Mouse (Mus musculus) forebrain, embryonic 12.5 days (tissue): Measurements from ENCODE around the gene Dsp. TPM values are rescaled to one million over a fixed set of nuclear protein-coding genes. Genes with fewer than 3 reads are reported as not detected.

ENCODE experiments used
- ATAC-seq: fragments of 200-750 bp; cut with Nextera tagmentation; 2 replicates; pipeline ENCODE4 v1.8.0; 2017; ENCODE audit warnings: moderate TSS enrichment; ENCODE audit not compliant: low FRiP score
- H3K27ac ChIP-seq: fragments of 300-500 bp; sonication (generic); 2 replicates; pipeline ENCODE4 v1.5.1; 2016; ENCODE audit warnings: mild to moderate bottlenecking
- H3K27me3 ChIP-seq: fragments of 300-500 bp; sonication (generic); 2 replicates; pipeline ENCODE4 v1.6.1; 2016; ENCODE audit warnings: mild to moderate bottlenecking
- H3K36me3 ChIP-seq: fragments of 300-500 bp; sonication (generic); replicated peaks from 2 replicates; pipeline ENCODE4 v1.6.1; 2016; ENCODE audit warnings: mild to moderate bottlenecking
- H3K4me1 ChIP-seq: fragments of 300-500 bp; sonication (generic); 2 replicates; pipeline ENCODE4 v1.6.1; 2016
- H3K4me2 ChIP-seq: fragments of 300-500 bp; sonication (generic); 2 replicates; pipeline ENCODE4 v1.6.1; 2016; ENCODE audit warnings: mild to moderate bottlenecking, moderate library complexity
- H3K4me3 ChIP-seq: fragments of 300-500 bp; sonication (generic); replicated peaks from 2 replicates; pipeline ENCODE4 v1.5.1; 2016; ENCODE audit warnings: mild to moderate bottlenecking
- H3K9ac ChIP-seq: fragments of 300-500 bp; sonication (generic); 2 replicates; pipeline ENCODE4 v1.6.1; 2016; ENCODE audit warnings: mild to moderate bottlenecking
- H3K9me3 ChIP-seq: fragments of 300-500 bp; sonication (generic); 2 replicates; pipeline ENCODE4 v1.6.1; 2016
- WGBS: fragments of 180-500 bp; shearing (Covaris S2); methylation state at CpG from one replicate; pipeline ENCODE4 v1.1.7; 2016; 5-methylcytosine and 5-hydroxymethylcytosine counted together
- polyA plus RNA-seq: library from polyadenylated mRNA; unstranded; fragments of >200 nt; fragmentation: Nextera tagmentation; extraction: Ambion mirVana; gene quantifications from 2 replicates; pipeline ENCODE4 v1.2.1, GENCODE M21; 2016

Dsp gene
- polyA plus RNA-seq: 0.64 and 1.1 TPM in 2 replicates

GRCm38 (mm10) chr13:38151069-38151588 lies at the start of gene Dsp:
Dsp (plus strand) TSS chr13:38151294.
- no peak within 1 kb of the TSS for H3K27ac ChIP-seq
- WGBS: under 1% methylated on average over 44 of the region's 58 CpGs
- H3K4me3 ChIP-seq: peak within 1 kb of the TSS; percentile 45
- peak within 1 kb of the TSS; percentile 33 for H3K9ac ChIP-seq
- peaks cover 71% of the 10 kb centered on the region for H3K27me3 ChIP-seq
- H3K4me2 ChIP-seq: peak within 1 kb of the TSS; percentile 67
- peak; percentile 76 for ATAC-seq
- peaks cover 24% of the 10 kb centered on the region for H3K4me1 ChIP-seq
- no peaks in the 10 kb centered on the region for H3K36me3 ChIP-seq
- H3K9me3 ChIP-seq: no peaks in the 10 kb centered on the region

GRCm38 (mm10) chr13:38103406-38103805 lies 47.7 kb upstream of the Dsp start:
- Histone ChIP-seq H3K36me3 (no peaks in the 10 kb centered on the region), H3K27me3 (no peaks in the 10 kb centered on the region), H3K9ac (no peak overlapping the region), H3K27ac (no peak overlapping the region), H3K9me3 (no peaks in the 10 kb centered on the region), H3K4me2 (no peak overlapping the region), H3K4me1 (no peaks in the 10 kb centered on the region), H3K4me3 (no peak overlapping the region)
- ATAC-seq: no peak
- WGBS: 83% methylated on average over 4 of the region's 4 CpGs

- Histone ChIP-seq H3K9ac (no peak overlapping the region), H3K27me3 (no peaks in the 10 kb centered on the region), H3K4me2 (no peak overlapping the region), H3K9me3 (no peaks in the 10 kb centered on the region), H3K27ac (no peak overlapping the region), H3K36me3 (no peaks in the 10 kb centered on the region), H3K4me3 (no peak overlapping the region), H3K4me1 (no peaks in the 10 kb centered on the region)
- no peak for ATAC-seq
- WGBS: 93% methylated on average over 10 of the region's 10 CpGs
Observed at GRCm38 (mm10) chr13:38104501-38104900, 46.6 kb upstream of the Dsp start.

- H3K36me3 ChIP-seq: no peaks in the 10 kb centered on the region
- WGBS: 73% methylated on average over 9 of the region's 9 CpGs
- H3K4me2 ChIP-seq: no peak overlapping the region
- H3K4me1 ChIP-seq: no peaks in the 10 kb centered on the region
- H3K9ac ChIP-seq: no peak overlapping the region
- ATAC-seq: no peak
- no peaks in the 10 kb centered on the region for H3K27me3 ChIP-seq
- H3K27ac ChIP-seq: no peak overlapping the region
- H3K9me3 ChIP-seq: no peaks in the 10 kb centered on the region
- H3K4me3 ChIP-seq: no peak overlapping the region
Observed at GRCm38 (mm10) chr13:38109081-38109480, 42.0 kb upstream of the Dsp start.

GRCm38 (mm10) chr13:38122321-38122720 lies 28.8 kb upstream of the Dsp start:
- WGBS: 91% methylated on average over 9 of the region's 9 CpGs
- H3K4me3 ChIP-seq: no peak overlapping the region
- ATAC-seq: no peak
- H3K36me3 ChIP-seq: no peaks in the 10 kb centered on the region
- no peak overlapping the region for H3K27ac ChIP-seq
- H3K4me2 ChIP-seq: no peak overlapping the region
- no peaks in the 10 kb centered on the region for H3K9me3 ChIP-seq
- H3K27me3 ChIP-seq: no peaks in the 10 kb centered on the region
- no peaks in the 10 kb centered on the region for H3K4me1 ChIP-seq
- no peak overlapping the region for H3K9ac ChIP-seq

GRCm38 (mm10) chr13:38123666-38124065 lies 27.4 kb upstream of the Dsp start:
- Histone ChIP-seq H3K4me2 (no peak overlapping the region), H3K4me1 (no peaks in the 10 kb centered on the region), H3K27me3 (no peaks in the 10 kb centered on the region), H3K27ac (no peak overlapping the region), H3K36me3 (no peaks in the 10 kb centered on the region), H3K9ac (no peak overlapping the region), H3K9me3 (no peaks in the 10 kb centered on the region), H3K4me3 (no peak overlapping the region)
- ATAC-seq: no peak
- 79% methylated on average over 4 of the region's 4 CpGs for WGBS

- Histone ChIP-seq H3K27ac (no peak overlapping the region), H3K9me3 (no peaks in the 10 kb centered on the region), H3K36me3 (no peaks in the 10 kb centered on the region), H3K4me2 (no peak overlapping the region), H3K9ac (no peak overlapping the region), H3K4me1 (no peaks in the 10 kb centered on the region), H3K4me3 (no peak overlapping the region), H3K27me3 (no peaks in the 10 kb centered on the region)
- no peak for ATAC-seq
- WGBS: 90% methylated on average over 3 of the region's 3 CpGs
Observed at GRCm38 (mm10) chr13:38127683-38128082, 23.4 kb upstream of the Dsp start.

GRCm38 (mm10) chr13:38128246-38128645 lies 22.8 kb upstream of the Dsp start:
- 77% methylated on average over 3 of the region's 3 CpGs for WGBS
- H3K4me3 ChIP-seq: no peak overlapping the region
- no peaks in the 10 kb centered on the region for H3K9me3 ChIP-seq
- no peaks in the 10 kb centered on the region for H3K4me1 ChIP-seq
- H3K4me2 ChIP-seq: no peak overlapping the region
- H3K36me3 ChIP-seq: no peaks in the 10 kb centered on the region
- H3K27ac ChIP-seq: no peak overlapping the region
- no peak for ATAC-seq
- no peak overlapping the region for H3K9ac ChIP-seq
- H3K27me3 ChIP-seq: no peaks in the 10 kb centered on the region

- 82% methylated on average over 2 of the region's 2 CpGs for WGBS
- no peak overlapping the region for H3K9ac ChIP-seq
- no peaks in the 10 kb centered on the region for H3K9me3 ChIP-seq
- ATAC-seq: no peak
- H3K4me2 ChIP-seq: no peak overlapping the region
- no peaks in the 10 kb centered on the region for H3K4me1 ChIP-seq
- no peaks in the 10 kb centered on the region for H3K36me3 ChIP-seq
- H3K27me3 ChIP-seq: no peaks in the 10 kb centered on the region
- no peak overlapping the region for H3K27ac ChIP-seq
- H3K4me3 ChIP-seq: no peak overlapping the region
Observed at GRCm38 (mm10) chr13:38129492-38129891, 21.6 kb upstream of the Dsp start.

GRCm38 (mm10) chr13:38130116-38130515 lies 21.0 kb upstream of the Dsp start:
- no peak overlapping the region for H3K27ac ChIP-seq

GRCm38 (mm10) chr13:38133016-38133528 lies 18.0 kb upstream of the Dsp start:
- Histone ChIP-seq H3K9ac (no peak overlapping the region), H3K27ac (no peak overlapping the region), H3K9me3 (no peaks in the 10 kb centered on the region), H3K27me3 (no peaks in the 10 kb centered on the region), H3K4me1 (no peaks in the 10 kb centered on the region), H3K36me3 (no peaks in the 10 kb centered on the region), H3K4me3 (no peak overlapping the region), H3K4me2 (no peak overlapping the region)
- ATAC-seq: no peak
- 42% methylated on average over 7 of the region's 7 CpGs for WGBS

More at GRCm38 (mm10) chr13:38130116-38130515, 21.0 kb upstream of the Dsp start:
- Histone ChIP-seq H3K9me3 (no peaks in the 10 kb centered on the region), H3K4me2 (no peak overlapping the region), H3K9ac (no peak overlapping the region), H3K36me3 (no peaks in the 10 kb centered on the region), H3K4me3 (no peak overlapping the region), H3K4me1 (no peaks in the 10 kb centered on the region), H3K27me3 (no peaks in the 10 kb centered on the region)
- no peak for ATAC-seq
- 85% methylated on average over 9 of the region's 9 CpGs for WGBS

- no peaks in the 10 kb centered on the region; the same call in none of the 2 replicates for H3K4me1 ChIP-seq
- WGBS: 65% methylated on average over 1 of the region's 1 CpGs
- no peak overlapping the region for H3K4me2 ChIP-seq
- H3K27ac ChIP-seq: no peak overlapping the region
- peaks cover 8% of the 10 kb centered on the region; the same call in 1 of the 2 replicates for H3K27me3 ChIP-seq
- H3K9me3 ChIP-seq: no peaks in the 10 kb centered on the region
- no peaks in the 10 kb centered on the region for H3K36me3 ChIP-seq
- H3K4me3 ChIP-seq: no peak overlapping the region
- no peak overlapping the region for H3K9ac ChIP-seq
- ATAC-seq: no peak
Observed at GRCm38 (mm10) chr13:38140521-38140920, 10.6 kb upstream of the Dsp start.

GRCm38 (mm10) chr13:38144962-38145713 lies 6.0 kb upstream of the Dsp start:
- Histone ChIP-seq H3K36me3 (no peaks in the 10 kb centered on the region), H3K9ac (no peak overlapping the region), H3K4me3 (no peak overlapping the region), H3K4me1 (no peaks in the 10 kb centered on the region; the same call in none of the 2 replicates), H3K4me2 (peak overlapping the region; percentile 19; the same call in 1 of the 2 replicates), H3K27me3 (peaks cover 30% of the 10 kb centered on the region), H3K27ac (no peak overlapping the region), H3K9me3 (no peaks in the 10 kb centered on the region)
- ATAC-seq: no peak
- 10% methylated on average over 20 of the region's 20 CpGs for WGBS
